Mouse (Mus musculus): Measurements from ENCODE around the gene Dot1l. TPM values are rescaled to one million over a fixed set of nuclear protein-coding genes. Genes with fewer than 3 reads are reported as not detected.
A peak's percentile ranks its signal among the peaks of the same experiment; 100 is the strongest.

Dot1l gene
- polyA plus RNA-seq, 1 experiment from 2014 or later: 19.2 TPM

DNA sequence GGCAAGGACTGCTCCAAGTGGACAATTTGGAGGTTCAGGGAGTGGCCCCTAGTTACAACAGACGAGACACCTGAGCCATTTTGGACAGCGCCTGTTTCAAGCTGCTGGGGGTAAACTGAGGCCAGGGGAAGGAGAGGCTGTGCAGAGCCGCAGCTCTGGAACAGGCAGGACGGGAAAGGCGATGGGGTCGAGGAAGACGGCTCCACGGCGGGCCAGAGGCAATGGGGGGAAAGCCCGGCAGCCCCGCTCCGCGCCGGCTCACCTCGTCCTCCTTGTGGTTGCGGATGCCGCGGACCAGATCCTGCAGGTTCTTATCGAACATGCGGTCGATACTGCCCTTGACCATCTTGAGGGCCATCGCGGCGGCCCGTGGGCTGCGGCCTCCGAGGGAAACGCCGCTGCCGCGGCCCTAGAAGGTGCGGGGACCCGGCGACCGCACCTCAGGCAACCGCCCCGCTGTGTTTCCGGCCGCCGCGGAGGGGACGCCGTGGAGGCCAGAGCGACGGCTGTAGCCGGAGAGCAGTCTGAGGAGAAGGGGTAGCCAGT, 13.3 kb upstream of the Dot1l start:
- ATAC-seq (replicated peaks; ENCODE audit: extremely low read depth, insufficient read depth, low FRiP score): peak; percentile 8; the same call in 1 of the 2 replicates

DNA sequence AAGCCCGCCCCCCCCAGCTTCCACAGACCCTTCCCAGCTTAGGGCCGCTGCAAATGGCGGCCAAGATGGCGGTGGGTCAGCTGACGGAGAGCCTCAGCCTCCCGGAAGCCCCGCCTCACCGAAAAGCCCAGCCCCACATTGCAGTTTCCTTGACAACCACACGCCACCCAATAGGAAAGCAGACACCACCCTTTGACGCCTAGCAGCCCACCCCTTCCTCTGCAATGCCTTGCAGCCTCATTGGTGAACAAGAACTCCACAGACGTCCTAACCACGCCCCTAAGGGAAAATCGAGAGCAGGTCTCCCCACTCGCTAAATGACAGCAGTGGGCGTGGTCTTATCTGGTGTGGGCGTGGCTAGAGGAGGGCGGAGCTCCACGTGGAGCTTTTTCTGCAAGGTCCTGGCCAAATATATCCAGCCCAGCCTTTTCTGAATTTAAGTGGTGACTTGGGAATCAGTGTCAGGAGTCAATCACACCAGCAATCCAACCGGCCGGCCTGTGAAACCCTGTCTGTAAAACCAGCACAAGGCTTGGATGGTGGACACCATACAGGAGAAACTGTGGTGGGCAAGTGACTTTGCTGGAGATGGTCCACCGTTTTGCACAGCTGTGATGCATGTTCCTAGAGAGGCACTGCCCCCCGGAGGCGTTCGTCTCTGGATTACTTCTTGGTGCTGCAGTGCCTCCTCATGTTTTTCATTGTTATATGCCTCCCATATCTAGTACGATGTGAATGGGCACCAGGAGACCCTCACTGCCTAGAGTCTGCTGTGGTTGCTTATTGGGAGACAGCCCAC, 12.6 kb upstream of the Dot1l start, which contains the start of gene Ap3d1:
Gene Ap3d1 (minus strand): TSS at position 85 of the 799 bp plus-strand sequence.
- H3K27ac ChIP-seq (ENCODE audit: low read length): peak within 1 kb of the TSS; percentile 88
- H3K9ac ChIP-seq (ENCODE audit: low read length): peak within 1 kb of the TSS; percentile 99
- WGBS: 2% methylated on average over 24 of the region's 25 CpGs
- no peaks in the 10 kb centered on the region for H3K27me3 ChIP-seq (ENCODE audit: control insufficient read depth, insufficient read depth, low read length)
- H3K36me3 ChIP-seq (ENCODE audit: control insufficient read depth, insufficient read depth): no peaks in the 10 kb centered on the region
- H3K4me2 ChIP-seq (ENCODE audit: low read depth, low read length): peak within 1 kb of the TSS; percentile 79
- peak within 1 kb of the TSS; percentile 96 for H3K4me3 ChIP-seq (ENCODE audit: low read length)
- H3K9me3 ChIP-seq (replicated peaks; ENCODE audit: control insufficient read depth, low read length): no peaks in the 10 kb centered on the region
- H3K4me1 ChIP-seq (ENCODE audit: control insufficient read depth, insufficient read depth, low read length): peaks cover 25% of the 10 kb centered on the region
- peak; percentile 99 for ATAC-seq (replicated peaks; ENCODE audit: extremely low read depth, insufficient read depth, low FRiP score)

More for the DNA sequence above, 13.3 kb upstream of the Dot1l start:
- Histone ChIP-seq H3K9me3 (replicated peaks; ENCODE audit: control insufficient read depth, low read length) (no peaks in the 10 kb centered on the region), H3K9ac (ENCODE audit: low read length) (peak overlapping the region; percentile 99), H3K27ac (ENCODE audit: low read length) (peak overlapping the region; percentile 88), H3K4me1 (ENCODE audit: control insufficient read depth, insufficient read depth, low read length) (peaks cover 31% of the 10 kb centered on the region), H3K4me2 (ENCODE audit: low read depth, low read length) (peak overlapping the region; percentile 79), H3K36me3 (ENCODE audit: control insufficient read depth, insufficient read depth) (no peaks in the 10 kb centered on the region), H3K27me3 (ENCODE audit: control insufficient read depth, insufficient read depth, low read length) (no peaks in the 10 kb centered on the region), H3K4me3 (ENCODE audit: low read length) (peak overlapping the region; percentile 96)
- under 1% methylated on average over 40 of the region's 46 CpGs for WGBS

DNA sequence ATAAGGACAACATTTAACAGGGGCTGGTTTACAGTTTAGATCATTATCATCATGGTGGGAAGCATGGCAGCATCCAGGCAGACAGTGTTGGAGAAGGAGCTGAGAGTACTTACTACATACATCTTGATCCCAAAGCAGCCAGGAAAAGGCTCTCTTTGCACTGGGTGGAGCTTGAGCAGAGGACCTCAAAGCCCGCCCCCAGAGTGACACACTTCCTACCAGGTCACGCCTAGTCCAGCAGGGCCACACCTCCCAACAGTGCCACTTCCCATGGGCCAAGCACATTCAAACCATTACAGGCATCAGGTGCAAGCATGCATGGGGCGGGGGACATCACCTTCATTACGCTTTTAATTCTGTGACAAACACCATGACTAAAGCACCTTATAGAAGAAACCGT, 10.7 kb upstream of the Dot1l start:
- no peak for ATAC-seq (replicated peaks; ENCODE audit: extremely low read depth, insufficient read depth, low FRiP score)
- 31% methylated on average over 5 of the region's 5 CpGs for WGBS
- H3K4me1 ChIP-seq (ENCODE audit: control insufficient read depth, insufficient read depth, low read length): peaks cover 26% of the 10 kb centered on the region

DNA sequence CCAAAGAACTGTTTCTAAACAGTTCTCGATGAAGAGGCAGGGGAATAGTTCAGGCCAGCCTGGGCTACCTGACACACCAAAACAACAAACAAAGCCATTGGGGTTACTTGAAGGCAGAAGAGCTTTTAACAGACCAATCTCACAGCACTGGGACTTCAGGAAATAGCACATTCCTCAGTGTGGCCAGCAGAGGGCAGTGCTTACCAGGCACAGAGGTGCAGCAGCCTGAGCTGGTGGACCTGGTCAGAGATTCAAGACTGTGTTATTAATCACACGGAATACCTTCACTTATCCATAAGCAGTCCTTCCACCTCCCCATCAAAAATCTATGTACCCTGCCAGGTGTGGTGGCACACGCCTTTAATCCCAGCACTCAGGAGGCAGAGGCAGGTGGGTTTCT, 7.6 kb upstream of the Dot1l start:
- Histone ChIP-seq H3K4me2 (ENCODE audit: low read depth, low read length) (no peak overlapping the region), H3K4me3 (ENCODE audit: low read length) (no peak overlapping the region), H3K9me3 (replicated peaks; ENCODE audit: control insufficient read depth, low read length) (no peaks in the 10 kb centered on the region), H3K9ac (ENCODE audit: low read length) (no peak overlapping the region), H3K27ac (ENCODE audit: low read length) (no peak overlapping the region), H3K27me3 (ENCODE audit: control insufficient read depth, insufficient read depth, low read length) (no peaks in the 10 kb centered on the region), H3K4me1 (ENCODE audit: control insufficient read depth, insufficient read depth, low read length) (peaks cover 21% of the 10 kb centered on the region), H3K36me3 (ENCODE audit: control insufficient read depth, insufficient read depth) (no peaks in the 10 kb centered on the region)
- 9% methylated on average over 3 of the region's 3 CpGs for WGBS
- ATAC-seq (replicated peaks; ENCODE audit: extremely low read depth, insufficient read depth, low FRiP score): no peak

More for the DNA sequence above, 10.7 kb upstream of the Dot1l start:
- H3K27ac ChIP-seq (ENCODE audit: low read length): no peak overlapping the region
- H3K27me3 ChIP-seq (ENCODE audit: control insufficient read depth, insufficient read depth, low read length): no peaks in the 10 kb centered on the region
- no peak overlapping the region for H3K4me2 ChIP-seq (ENCODE audit: low read depth, low read length)
- no peak overlapping the region for H3K9ac ChIP-seq (ENCODE audit: low read length)
- H3K9me3 ChIP-seq (replicated peaks; ENCODE audit: control insufficient read depth, low read length): no peaks in the 10 kb centered on the region
- H3K36me3 ChIP-seq (ENCODE audit: control insufficient read depth, insufficient read depth): no peaks in the 10 kb centered on the region
- H3K4me3 ChIP-seq (ENCODE audit: low read length): no peak overlapping the region

DNA sequence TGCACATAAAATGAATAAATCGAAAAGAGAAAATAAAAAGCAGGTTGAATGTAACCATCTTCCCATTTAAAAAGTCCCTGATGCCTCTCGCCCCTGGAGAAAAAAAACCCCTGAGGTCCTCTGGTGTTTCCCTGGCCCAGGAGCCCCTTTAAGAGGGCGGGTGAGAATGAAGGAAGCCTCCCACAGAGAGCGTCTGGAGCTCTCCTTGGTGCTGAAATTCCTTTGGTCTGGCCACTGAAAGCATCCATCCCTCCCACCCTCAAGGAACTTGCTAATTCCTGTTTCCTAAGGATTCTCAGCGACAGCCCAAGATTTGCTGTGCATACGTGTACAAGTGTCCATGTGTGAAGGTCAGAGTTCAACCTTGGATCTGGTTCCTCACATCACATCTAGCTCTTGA, 6.4 kb upstream of the Dot1l start:
- H3K36me3 ChIP-seq (ENCODE audit: control insufficient read depth, insufficient read depth): no peaks in the 10 kb centered on the region
- WGBS: 6% methylated on average over 6 of the region's 6 CpGs
- no peaks in the 10 kb centered on the region for H3K9me3 ChIP-seq (replicated peaks; ENCODE audit: control insufficient read depth, low read length)
- H3K27ac ChIP-seq (ENCODE audit: low read length): no peak overlapping the region
- peaks cover 23% of the 10 kb centered on the region for H3K4me1 ChIP-seq (ENCODE audit: control insufficient read depth, insufficient read depth, low read length)
- no peak for ATAC-seq (replicated peaks; ENCODE audit: extremely low read depth, insufficient read depth, low FRiP score)
- no peaks in the 10 kb centered on the region for H3K27me3 ChIP-seq (ENCODE audit: control insufficient read depth, insufficient read depth, low read length)
- H3K4me2 ChIP-seq (ENCODE audit: low read depth, low read length): no peak overlapping the region
- H3K9ac ChIP-seq (ENCODE audit: low read length): no peak overlapping the region
- no peak overlapping the region for H3K4me3 ChIP-seq (ENCODE audit: low read length)

DNA sequence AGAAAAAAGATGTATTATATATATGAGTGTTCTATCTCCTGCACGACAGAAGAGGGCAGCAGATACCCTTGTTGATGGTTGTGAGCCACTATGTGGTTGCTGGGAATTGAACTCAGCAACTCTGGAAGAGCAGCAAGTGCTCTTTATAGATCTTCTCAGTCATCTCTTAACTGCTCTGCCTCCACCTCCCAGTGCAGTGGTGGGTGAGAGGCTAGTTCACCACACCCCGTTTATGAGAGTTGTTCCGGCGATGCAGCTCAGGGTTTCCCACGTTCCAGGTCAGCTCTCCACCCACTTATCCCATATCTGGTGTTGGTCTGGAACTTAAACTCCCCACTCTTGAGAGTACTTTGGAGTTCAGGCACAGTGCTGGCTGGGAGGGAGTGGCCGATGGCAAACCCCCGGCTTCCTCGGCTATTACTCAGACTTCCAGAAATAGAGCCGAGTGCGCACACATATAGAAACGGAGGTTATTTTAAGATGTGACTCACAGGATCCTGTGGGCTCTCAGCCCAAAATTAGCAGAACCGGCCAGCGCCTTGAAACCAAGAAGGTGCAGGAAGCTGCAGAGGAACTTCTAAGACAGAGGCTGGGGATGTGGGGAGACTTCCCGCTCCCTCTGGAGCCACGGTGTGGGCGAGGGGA, 3.7 kb upstream of the Dot1l start:
- peak overlapping the region; percentile 49 for H3K4me3 ChIP-seq (ENCODE audit: low read length)
- peak overlapping the region; percentile 100 for H3K27ac ChIP-seq (ENCODE audit: low read length)
- peak overlapping the region; percentile 82 for H3K9ac ChIP-seq (ENCODE audit: low read length)
- 3% methylated on average over 16 of the region's 16 CpGs for WGBS
- H3K36me3 ChIP-seq (ENCODE audit: control insufficient read depth, insufficient read depth): no peaks in the 10 kb centered on the region
- no peaks in the 10 kb centered on the region for H3K27me3 ChIP-seq (ENCODE audit: control insufficient read depth, insufficient read depth, low read length)
- peaks cover 31% of the 10 kb centered on the region for H3K4me1 ChIP-seq (ENCODE audit: control insufficient read depth, insufficient read depth, low read length)
- no peaks in the 10 kb centered on the region for H3K9me3 ChIP-seq (replicated peaks; ENCODE audit: control insufficient read depth, low read length)
- peak; percentile 80 for ATAC-seq (replicated peaks; ENCODE audit: extremely low read depth, insufficient read depth, low FRiP score)
- H3K4me2 ChIP-seq (ENCODE audit: low read depth, low read length): peak overlapping the region; percentile 73

DNA sequence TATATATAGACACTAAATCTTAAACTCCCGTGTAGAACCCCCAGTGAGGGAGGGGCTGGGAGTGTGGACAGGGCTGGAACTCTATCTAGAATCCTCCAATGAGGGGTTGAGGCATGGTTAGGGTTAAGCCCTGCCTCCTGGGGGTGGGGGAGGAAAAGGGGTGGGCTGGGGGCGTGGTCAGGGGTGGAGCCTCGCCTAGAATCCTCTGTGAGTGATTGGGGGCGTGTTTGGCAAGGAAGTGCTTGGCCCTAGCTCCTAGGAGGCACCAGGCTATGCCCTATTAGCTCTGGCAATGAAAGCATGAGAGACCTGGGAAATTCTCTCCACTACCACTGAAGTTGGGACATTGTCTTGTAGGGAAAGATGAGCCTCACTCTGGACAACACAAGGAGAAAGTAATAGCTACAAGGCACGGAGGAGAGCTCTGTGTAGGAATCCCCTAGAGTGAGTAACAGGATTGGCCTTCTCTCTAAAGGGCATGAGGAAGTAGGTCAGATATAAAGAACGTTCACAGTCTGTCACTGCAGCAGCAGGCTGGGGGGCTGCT, 2.9 kb upstream of the Dot1l start:
- peak overlapping the region; percentile 100 for H3K27ac ChIP-seq (ENCODE audit: low read length)
- H3K4me3 ChIP-seq (ENCODE audit: low read length): peak overlapping the region; percentile 49
- peak overlapping the region; percentile 82 for H3K9ac ChIP-seq (ENCODE audit: low read length)
- no peaks in the 10 kb centered on the region for H3K27me3 ChIP-seq (ENCODE audit: control insufficient read depth, insufficient read depth, low read length)
- no peaks in the 10 kb centered on the region for H3K36me3 ChIP-seq (ENCODE audit: control insufficient read depth, insufficient read depth)
- peak overlapping the region; percentile 73 for H3K4me2 ChIP-seq (ENCODE audit: low read depth, low read length)
- peak; percentile 77 for ATAC-seq (replicated peaks; ENCODE audit: extremely low read depth, insufficient read depth, low FRiP score)
- H3K9me3 ChIP-seq (replicated peaks; ENCODE audit: control insufficient read depth, low read length): no peaks in the 10 kb centered on the region
- peaks cover 40% of the 10 kb centered on the region for H3K4me1 ChIP-seq (ENCODE audit: control insufficient read depth, insufficient read depth, low read length)
- WGBS: 1% methylated on average over 6 of the region's 6 CpGs

DNA sequence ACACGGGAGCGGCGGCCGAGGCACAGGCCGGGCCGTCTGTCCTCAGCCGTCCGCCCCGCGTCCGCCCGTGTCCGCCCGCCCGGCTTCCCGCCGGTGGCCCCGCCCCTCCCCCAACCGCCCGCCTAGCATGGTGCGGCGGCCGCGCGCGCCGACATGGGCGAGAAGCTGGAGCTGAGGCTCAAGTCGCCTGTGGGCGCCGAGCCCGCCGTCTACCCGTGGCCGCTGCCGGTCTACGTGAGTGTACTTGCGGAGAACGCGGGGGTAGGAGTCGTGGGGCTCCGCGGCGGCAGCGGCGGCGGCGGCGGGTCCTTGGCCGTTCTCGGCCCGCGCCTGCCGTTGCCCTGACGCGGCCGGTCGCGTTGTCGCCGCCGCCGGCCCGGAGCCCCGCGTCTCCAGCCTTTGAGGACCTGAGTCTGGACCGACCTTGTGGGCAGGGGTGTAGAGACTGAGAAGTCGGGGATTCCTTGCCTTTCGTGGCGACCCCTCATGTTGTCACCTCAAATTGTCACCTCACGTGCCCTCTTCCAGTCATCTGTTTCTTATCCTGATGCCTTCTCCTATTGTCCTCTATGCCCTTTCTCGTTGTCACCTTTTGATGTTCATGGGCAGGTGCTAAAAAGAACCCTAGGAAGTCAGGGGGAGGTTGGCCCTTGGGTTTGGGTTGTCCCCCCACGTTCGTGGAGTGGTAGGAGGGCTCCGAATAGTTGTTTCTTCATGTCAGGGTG, 447 bp downstream of the Dot1l start:
- Histone ChIP-seq H3K4me1 (ENCODE audit: control insufficient read depth, insufficient read depth, low read length) (peaks cover 61% of the 10 kb centered on the region), H3K9ac (ENCODE audit: low read length) (peak overlapping the region; percentile 97), H3K27ac (ENCODE audit: low read length) (peak overlapping the region; percentile 89), H3K27me3 (ENCODE audit: control insufficient read depth, insufficient read depth, low read length) (no peaks in the 10 kb centered on the region), H3K4me2 (ENCODE audit: low read depth, low read length) (peak overlapping the region; percentile 86), H3K36me3 (ENCODE audit: control insufficient read depth, insufficient read depth) (no peaks in the 10 kb centered on the region), H3K9me3 (replicated peaks; ENCODE audit: control insufficient read depth, low read length) (no peaks in the 10 kb centered on the region), H3K4me3 (ENCODE audit: low read length) (peak overlapping the region; percentile 97)
- 0 out of 2 replicates have a peak, but pooled peaks have one; percentile 2 for ATAC-seq (replicated peaks; ENCODE audit: extremely low read depth, insufficient read depth, low FRiP score)
- WGBS: under 1% methylated on average over 61 of the region's 75 CpGs

All from heart, embryonic 16.5 days (tissue).